Mouse (Mus musculus) midbrain, embryonic 12.5 days (tissue): ENCODE measurements at regions not wholly inside any gene's neighbourhood (a gene's known extent, or its start where the extent isn't known, plus 50 kb on each side); places are given as distances from the start of the nearest gene placed in this dataset.

Experiments used
- ATAC-seq: fragments of 200-750 bp; cut with Nextera tagmentation; 2 replicates; pipeline ENCODE4 v1.8.0; 2017; ENCODE audit warnings: low read depth, moderate TSS enrichment, moderate library complexity; ENCODE audit not compliant: low FRiP score
- H3K27ac ChIP-seq: fragments of 300-500 bp; sonication (generic); replicated peaks from 2 replicates; pipeline ENCODE4 v1.5.1; 2016; ENCODE audit warnings: mild to moderate bottlenecking
- H3K27me3 ChIP-seq: fragments of 300-500 bp; sonication (generic); 2 replicates; pipeline ENCODE4 v1.6.1; 2016; ENCODE audit warnings: mild to moderate bottlenecking
- H3K36me3 ChIP-seq: fragments of 300-500 bp; sonication (generic); 2 replicates; pipeline ENCODE4 v1.6.1; 2016
- H3K4me1 ChIP-seq: fragments of 300-500 bp; sonication (generic); 2 replicates; pipeline ENCODE4 v1.6.1; 2016
- H3K4me2 ChIP-seq: fragments of 300-500 bp; sonication (generic); replicated peaks from 2 replicates; pipeline ENCODE4 v1.6.1; 2016; ENCODE audit warnings: mild to moderate bottlenecking, moderate library complexity
- H3K4me3 ChIP-seq: fragments of 300-500 bp; sonication (generic); 2 replicates; pipeline ENCODE4 v1.5.1; 2016; ENCODE audit warnings: mild to moderate bottlenecking
- H3K9ac ChIP-seq: fragments of 300-500 bp; sonication (generic); replicated peaks from 2 replicates; pipeline ENCODE4 v1.6.1; 2016; ENCODE audit warnings: mild to moderate bottlenecking, moderate library complexity
- H3K9me3 ChIP-seq: fragments of 300-500 bp; sonication (generic); 2 replicates; pipeline ENCODE4 v1.6.1; 2016; ENCODE audit warnings: mild to moderate bottlenecking
- WGBS: fragments of 180-500 bp; shearing (Covaris S2); methylation state at CpG from one replicate; pipeline ENCODE4 v1.1.7; 2016; 5-methylcytosine and 5-hydroxymethylcytosine counted together

DNA sequence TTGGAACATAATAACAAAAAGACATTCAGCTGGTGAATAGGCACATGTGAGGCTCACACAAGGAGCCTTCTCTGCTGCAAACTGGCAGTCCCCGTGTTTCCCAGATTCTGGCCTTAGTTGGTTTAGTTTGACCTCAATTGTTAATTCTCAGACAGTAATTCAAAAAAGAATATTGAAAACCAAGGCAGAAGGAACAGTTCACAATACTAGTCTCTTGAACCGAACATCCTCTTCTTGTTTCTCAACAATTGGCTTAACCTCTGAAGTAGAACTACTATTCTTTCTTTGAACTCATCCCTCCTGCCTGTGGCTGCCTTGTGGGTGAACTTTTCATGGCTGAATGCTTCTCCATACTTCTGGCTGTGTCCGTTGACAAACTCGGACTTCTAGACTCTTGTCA lies 110.4 kb upstream of the Neil3 start:
- H3K4me2 ChIP-seq: no peak overlapping the region
- no peak for ATAC-seq
- no peaks in the 10 kb centered on the region for H3K4me1 ChIP-seq
- no peaks in the 10 kb centered on the region for H3K9me3 ChIP-seq
- H3K27ac ChIP-seq: no peak overlapping the region
- no peaks in the 10 kb centered on the region for H3K36me3 ChIP-seq
- H3K27me3 ChIP-seq: no peaks in the 10 kb centered on the region
- H3K4me3 ChIP-seq: no peak overlapping the region
- 22% methylated on average over 4 of the region's 4 CpGs for WGBS
- no peak overlapping the region for H3K9ac ChIP-seq

DNA sequence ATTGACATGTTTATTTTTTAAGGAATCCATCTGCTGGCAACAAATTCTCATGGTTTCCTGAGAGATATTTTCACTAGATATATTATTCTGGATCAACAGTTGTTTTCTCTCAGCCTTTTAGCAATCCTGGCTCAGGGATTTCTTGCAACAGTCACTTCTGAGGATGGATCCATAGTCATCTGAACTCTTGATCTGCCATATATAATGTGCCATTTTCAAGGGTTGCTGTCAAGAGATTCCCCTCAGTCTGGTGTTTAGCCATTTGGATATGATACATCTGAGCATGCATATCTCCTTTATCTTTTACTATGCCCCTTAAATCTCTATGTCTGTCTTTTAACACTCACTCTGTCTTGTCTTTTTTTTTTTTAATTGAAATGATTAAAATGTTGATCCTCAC lies 130.3 kb upstream of the Neil3 start:
- ATAC-seq: no peak
- Histone ChIP-seq H3K9me3 (no peaks in the 10 kb centered on the region), H3K9ac (no peak overlapping the region), H3K36me3 (no peaks in the 10 kb centered on the region), H3K4me3 (no peak overlapping the region), H3K4me1 (no peaks in the 10 kb centered on the region), H3K27me3 (no peaks in the 10 kb centered on the region), H3K27ac (no peak overlapping the region), H3K4me2 (no peak overlapping the region)

DNA sequence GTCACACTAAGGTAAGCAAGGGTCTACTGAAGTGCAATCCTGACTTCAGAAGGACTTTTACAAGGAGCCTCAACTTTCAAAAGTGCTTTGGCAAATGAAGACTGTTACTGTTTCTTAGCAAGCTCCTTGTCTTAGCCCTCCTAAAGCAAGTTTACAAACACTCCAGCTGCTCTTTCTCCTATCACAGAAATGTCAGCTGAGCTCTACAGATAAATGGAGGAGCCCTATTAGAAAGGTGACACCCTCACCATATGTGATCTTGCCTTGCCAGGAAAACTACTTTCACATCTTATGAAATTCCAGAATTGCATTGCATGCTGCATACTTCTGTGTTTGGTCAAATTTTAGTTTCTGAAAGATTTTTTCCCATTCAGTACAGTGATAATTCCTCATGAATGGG lies 136.6 kb upstream of the Neil3 start:
- Histone ChIP-seq H3K4me2 (no peak overlapping the region), H3K9me3 (no peaks in the 10 kb centered on the region), H3K4me3 (no peak overlapping the region), H3K9ac (no peak overlapping the region), H3K27me3 (no peaks in the 10 kb centered on the region), H3K4me1 (no peaks in the 10 kb centered on the region), H3K36me3 (no peaks in the 10 kb centered on the region), H3K27ac (no peak overlapping the region)
- ATAC-seq: no peak

DNA sequence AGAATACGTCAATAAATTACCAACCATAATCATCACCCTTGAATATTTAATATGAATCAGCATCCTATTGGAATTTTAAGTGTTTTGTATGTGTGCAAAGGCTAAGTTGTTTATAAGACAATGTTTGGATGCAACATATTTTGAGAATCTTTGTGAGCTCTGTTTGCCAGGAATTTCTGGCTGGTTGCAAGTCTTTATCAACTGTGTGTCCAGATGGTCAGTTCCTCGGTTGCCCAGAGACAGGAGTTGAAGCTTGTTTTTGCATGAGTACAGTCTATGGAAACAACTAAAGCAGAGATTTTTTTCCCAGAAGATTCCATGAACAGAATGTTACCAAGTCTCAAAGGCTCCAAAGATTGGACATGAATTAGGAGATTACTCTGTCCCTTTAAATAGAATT lies 142.0 kb upstream of the Neil3 start:
- H3K4me3 ChIP-seq: no peak overlapping the region
- H3K4me1 ChIP-seq: no peaks in the 10 kb centered on the region
- H3K27ac ChIP-seq: no peak overlapping the region
- H3K9me3 ChIP-seq: no peaks in the 10 kb centered on the region
- H3K9ac ChIP-seq: no peak overlapping the region
- no peak overlapping the region for H3K4me2 ChIP-seq
- no peaks in the 10 kb centered on the region for H3K27me3 ChIP-seq
- WGBS: 87% methylated on average over 2 of the region's 2 CpGs
- H3K36me3 ChIP-seq: no peaks in the 10 kb centered on the region
- ATAC-seq: no peak

DNA sequence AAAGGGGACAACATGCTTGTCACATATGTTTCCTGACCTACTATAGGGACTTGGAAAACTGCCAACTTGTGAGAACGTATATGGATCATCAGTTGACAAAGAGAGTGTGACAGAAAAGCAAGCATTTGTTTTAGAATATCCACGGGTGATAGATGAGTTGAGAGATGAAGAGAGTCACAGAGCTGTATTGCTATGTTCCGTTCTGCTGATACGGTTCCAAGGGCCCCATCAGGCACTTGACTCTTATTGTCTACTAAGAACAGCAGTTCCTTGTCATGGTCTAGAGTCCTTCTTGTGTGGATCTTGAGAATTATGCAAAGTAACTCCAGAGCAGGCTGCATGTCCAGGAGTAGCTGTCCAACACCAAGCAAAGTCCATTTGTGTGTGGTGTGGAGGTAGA lies 143.0 kb upstream of the Neil3 start:
- H3K27ac ChIP-seq: no peak overlapping the region
- ATAC-seq: no peak
- no peak overlapping the region for H3K9ac ChIP-seq
- 88% methylated on average over 4 of the region's 4 CpGs for WGBS
- no peak overlapping the region for H3K4me3 ChIP-seq
- H3K4me1 ChIP-seq: no peaks in the 10 kb centered on the region
- no peaks in the 10 kb centered on the region for H3K27me3 ChIP-seq
- no peak overlapping the region for H3K4me2 ChIP-seq
- no peaks in the 10 kb centered on the region for H3K36me3 ChIP-seq
- H3K9me3 ChIP-seq: no peaks in the 10 kb centered on the region

DNA sequence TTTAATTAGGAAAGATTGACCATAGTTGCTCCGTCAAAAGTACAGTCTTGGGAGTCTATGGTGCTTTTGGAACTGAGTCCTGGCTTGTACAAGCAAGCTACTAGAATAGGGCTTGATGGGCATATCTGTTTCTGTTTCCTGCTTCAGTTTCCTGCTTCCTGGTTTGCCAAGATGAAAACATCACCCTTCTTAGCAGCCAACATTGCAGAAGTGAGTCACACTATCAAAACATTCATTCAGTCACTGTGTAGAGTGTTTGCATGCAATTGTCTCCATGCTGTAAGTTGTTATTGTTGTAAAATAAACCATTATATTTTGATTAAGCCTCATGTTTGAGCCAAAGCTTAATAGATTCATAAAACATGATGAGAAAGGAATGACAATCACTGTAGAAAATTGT lies 149.3 kb upstream of the Neil3 start:
- Histone ChIP-seq H3K27ac (no peak overlapping the region), H3K4me1 (no peaks in the 10 kb centered on the region), H3K9me3 (no peaks in the 10 kb centered on the region), H3K36me3 (no peaks in the 10 kb centered on the region), H3K27me3 (no peaks in the 10 kb centered on the region), H3K4me3 (no peak overlapping the region), H3K9ac (no peak overlapping the region), H3K4me2 (no peak overlapping the region)
- 97% methylated on average over 1 of the region's 1 CpGs for WGBS
- ATAC-seq: no peak

DNA sequence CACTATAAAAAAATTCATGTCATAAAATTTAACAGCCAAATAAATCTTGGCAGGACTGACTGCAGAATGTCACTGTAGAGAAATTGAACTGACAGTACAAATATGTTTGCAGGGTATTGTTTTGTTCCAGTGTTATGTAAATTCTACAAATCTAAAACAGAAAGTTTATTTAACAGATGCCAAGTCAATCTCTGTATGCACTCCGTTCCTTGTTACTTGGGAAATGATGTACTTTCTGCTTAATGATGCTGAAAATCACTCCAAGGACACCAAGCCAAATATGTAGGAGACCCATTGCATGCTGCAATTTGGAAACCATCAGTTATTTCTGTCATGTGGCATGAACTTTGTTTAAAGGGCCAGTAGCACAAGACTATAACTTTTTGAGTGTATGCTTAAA lies 182.3 kb upstream of the Neil3 start:
- no peaks in the 10 kb centered on the region for H3K4me1 ChIP-seq
- H3K9ac ChIP-seq: no peak overlapping the region
- no peaks in the 10 kb centered on the region for H3K27me3 ChIP-seq
- no peak for ATAC-seq
- H3K36me3 ChIP-seq: no peaks in the 10 kb centered on the region
- H3K4me3 ChIP-seq: no peak overlapping the region
- H3K27ac ChIP-seq: no peak overlapping the region
- no peak overlapping the region for H3K4me2 ChIP-seq
- H3K9me3 ChIP-seq: no peaks in the 10 kb centered on the region
- WGBS: 87% methylated on average over 1 of the region's 1 CpGs

DNA sequence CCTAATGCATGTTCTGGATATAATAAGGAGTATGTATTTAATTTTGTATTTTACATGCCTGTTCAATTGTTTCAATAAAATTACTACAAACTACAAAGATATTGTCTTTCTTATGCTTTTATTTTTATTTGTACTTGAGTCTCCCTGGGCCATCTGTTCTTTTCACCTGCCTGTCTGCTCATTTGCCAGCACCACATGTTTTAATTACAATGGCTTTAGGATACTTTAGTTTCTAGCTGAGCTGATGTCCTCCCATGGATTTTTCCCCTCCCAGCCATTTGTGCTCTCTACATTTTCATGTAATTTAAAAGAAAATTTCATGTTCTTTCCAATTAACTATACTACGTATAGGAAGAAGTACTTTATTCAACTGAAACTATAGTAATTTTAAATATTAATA lies 188.5 kb upstream of the Neil3 start:
- Histone ChIP-seq H3K27ac (no peak overlapping the region), H3K27me3 (no peaks in the 10 kb centered on the region), H3K9me3 (no peaks in the 10 kb centered on the region), H3K36me3 (no peaks in the 10 kb centered on the region), H3K4me3 (no peak overlapping the region), H3K4me2 (no peak overlapping the region), H3K9ac (no peak overlapping the region), H3K4me1 (no peaks in the 10 kb centered on the region)
- WGBS: 90% methylated on average over 1 of the region's 1 CpGs
- no peak for ATAC-seq

DNA sequence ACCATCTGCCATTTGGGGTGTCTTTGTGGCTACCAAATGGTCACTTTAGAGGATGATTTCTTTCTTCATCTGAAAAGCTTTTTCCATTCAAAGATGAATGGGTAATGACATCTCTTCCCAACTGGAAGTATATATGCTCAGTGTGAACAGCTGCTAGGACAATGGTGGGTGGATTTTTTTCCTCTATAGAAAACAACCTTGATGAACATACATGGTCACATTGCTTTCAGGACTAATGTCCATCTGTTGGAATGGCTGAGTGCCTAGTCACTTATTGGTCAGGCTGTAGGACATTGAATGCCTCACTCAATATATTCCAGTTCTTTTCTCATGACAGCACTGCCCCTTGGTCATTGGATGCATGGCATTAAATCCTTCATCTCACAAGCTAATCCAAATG lies 209.0 kb upstream of the Neil3 start:
- Histone ChIP-seq H3K4me1 (no peaks in the 10 kb centered on the region), H3K4me3 (no peak overlapping the region), H3K27me3 (no peaks in the 10 kb centered on the region), H3K4me2 (no peak overlapping the region), H3K9ac (no peak overlapping the region), H3K36me3 (no peaks in the 10 kb centered on the region), H3K27ac (no peak overlapping the region), H3K9me3 (no peaks in the 10 kb centered on the region)
- ATAC-seq: no peak

DNA sequence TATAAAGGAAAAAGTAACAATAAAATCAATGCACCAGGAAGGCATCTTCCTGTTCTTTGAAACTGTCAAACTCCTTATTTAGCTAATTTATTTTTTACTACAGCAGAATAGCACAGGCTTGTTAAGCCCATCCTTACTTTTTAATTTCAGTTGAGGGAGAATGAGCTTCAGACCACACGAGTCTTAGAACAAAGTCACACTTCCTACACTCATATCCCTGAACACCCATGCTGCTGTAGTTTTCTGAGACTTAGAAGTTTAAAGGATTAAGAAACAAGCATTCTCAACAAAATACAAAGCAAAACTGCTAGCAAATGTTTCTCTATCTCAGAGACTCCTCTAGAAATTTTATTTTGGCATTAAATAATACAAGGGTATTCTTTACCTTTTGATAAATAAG lies 208.8 kb upstream of the Vegfc start:
- H3K9ac ChIP-seq: no peak overlapping the region
- no peak for ATAC-seq
- no peak overlapping the region for H3K4me2 ChIP-seq
- no peak overlapping the region for H3K27ac ChIP-seq
- no peaks in the 10 kb centered on the region for H3K36me3 ChIP-seq
- 54% methylated on average over 1 of the region's 1 CpGs for WGBS
- H3K4me3 ChIP-seq: no peak overlapping the region
- no peaks in the 10 kb centered on the region for H3K9me3 ChIP-seq
- H3K27me3 ChIP-seq: no peaks in the 10 kb centered on the region
- peaks cover 4% of the 10 kb centered on the region; the same call in 1 of the 2 replicates for H3K4me1 ChIP-seq

DNA sequence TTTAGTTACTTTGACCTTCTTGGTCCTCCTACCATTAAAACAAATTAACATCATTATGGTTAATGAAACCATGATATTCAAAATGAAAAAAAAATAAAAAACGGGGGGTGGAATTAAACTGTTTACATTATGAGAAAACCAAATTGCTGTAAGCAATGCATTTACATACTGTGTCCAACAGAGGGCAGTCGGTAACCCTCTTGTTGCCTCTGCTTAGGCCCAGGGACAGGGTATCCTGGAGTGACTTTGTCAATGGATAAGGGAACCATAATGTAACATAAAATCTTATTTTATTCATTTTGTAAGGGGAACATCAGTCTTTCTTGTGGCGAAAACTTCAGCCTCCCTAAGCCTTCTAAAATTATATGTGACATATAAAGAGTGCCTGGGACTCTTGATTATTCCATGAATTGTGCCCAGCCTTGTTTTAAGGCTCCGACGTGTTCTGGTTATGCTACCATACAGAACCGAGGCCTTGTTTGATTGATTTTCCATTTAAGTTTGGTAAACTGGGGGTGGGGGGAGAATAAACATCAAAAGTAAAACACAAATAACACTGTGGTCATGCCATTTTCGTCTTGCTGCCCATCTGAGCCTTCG lies 207.3 kb upstream of the Vegfc start:
- Histone ChIP-seq H3K4me1 (peaks cover 4% of the 10 kb centered on the region; the same call in 1 of the 2 replicates), H3K9me3 (no peaks in the 10 kb centered on the region), H3K27me3 (no peaks in the 10 kb centered on the region), H3K4me3 (no peak overlapping the region), H3K4me2 (no peak overlapping the region), H3K9ac (no peak overlapping the region), H3K27ac (no peak overlapping the region), H3K36me3 (no peaks in the 10 kb centered on the region)
- ATAC-seq: peak; percentile 75
- 60% methylated on average over 8 of the region's 8 CpGs for WGBS

DNA sequence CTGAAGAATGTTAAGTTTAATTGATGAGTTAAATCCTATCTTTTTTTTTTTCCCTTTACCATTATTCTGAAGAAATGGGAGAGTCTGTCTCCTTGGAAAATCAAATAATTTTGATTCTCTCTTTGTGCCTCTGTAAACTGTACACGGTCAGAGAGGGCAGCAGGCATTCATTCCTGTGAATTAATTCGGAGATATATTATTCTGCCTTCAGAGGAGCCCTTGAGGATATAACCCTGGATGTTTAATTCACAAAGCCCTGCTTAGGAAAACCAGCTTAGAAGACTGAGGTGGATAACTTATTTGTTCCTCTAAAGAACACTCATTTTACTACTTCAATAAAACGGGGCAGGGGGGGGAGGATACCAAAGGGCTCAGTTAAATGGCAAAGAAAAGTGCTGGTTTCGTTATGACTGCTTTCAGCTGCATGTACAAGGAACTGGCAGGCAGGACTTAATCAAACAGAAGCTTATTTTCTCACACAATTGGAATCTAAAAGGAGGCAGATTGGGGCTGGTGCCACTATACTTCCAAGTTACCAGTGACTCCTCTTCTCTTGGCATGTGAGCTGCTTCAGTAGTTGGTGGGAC lies 205.3 kb upstream of the Vegfc start:
- Histone ChIP-seq H3K4me2 (no peak overlapping the region), H3K36me3 (no peaks in the 10 kb centered on the region), H3K27ac (no peak overlapping the region), H3K27me3 (no peaks in the 10 kb centered on the region), H3K4me1 (peaks cover 4% of the 10 kb centered on the region; the same call in 1 of the 2 replicates), H3K4me3 (no peak overlapping the region), H3K9me3 (no peaks in the 10 kb centered on the region), H3K9ac (no peak overlapping the region)
- ATAC-seq: 0 out of 2 replicates have a peak, but pooled peaks have one; percentile 34
- WGBS: 34% methylated on average over 4 of the region's 4 CpGs

DNA sequence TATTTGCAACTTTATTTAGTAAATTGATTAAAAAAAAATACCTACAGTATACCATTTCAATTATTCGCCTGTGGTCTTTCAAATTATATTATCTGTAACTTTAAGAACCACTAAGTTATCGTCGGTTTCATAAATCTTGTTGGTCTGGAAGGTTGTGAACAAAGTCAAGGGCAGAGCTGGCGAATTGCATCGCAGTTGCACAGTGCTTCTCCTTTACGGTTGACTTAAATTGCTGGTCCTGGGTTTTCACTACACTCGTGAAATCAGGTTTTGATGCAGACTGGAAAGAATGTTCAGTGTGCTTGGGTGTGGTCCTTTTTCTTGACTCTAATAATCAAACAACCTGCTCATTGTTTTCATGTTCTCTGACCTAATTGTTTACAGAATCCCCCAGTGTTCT lies 198.6 kb upstream of the Vegfc start:
- no peak overlapping the region for H3K4me2 ChIP-seq
- no peak overlapping the region for H3K9ac ChIP-seq
- no peak for ATAC-seq
- no peak overlapping the region for H3K4me3 ChIP-seq
- WGBS: 92% methylated on average over 7 of the region's 7 CpGs
- H3K36me3 ChIP-seq: no peaks in the 10 kb centered on the region
- no peaks in the 10 kb centered on the region for H3K27me3 ChIP-seq
- no peak overlapping the region for H3K27ac ChIP-seq
- no peaks in the 10 kb centered on the region for H3K4me1 ChIP-seq
- H3K9me3 ChIP-seq: no peaks in the 10 kb centered on the region
